ENCODE assay signal across 11 mouse cellular contexts in the genomic region with DNA sequence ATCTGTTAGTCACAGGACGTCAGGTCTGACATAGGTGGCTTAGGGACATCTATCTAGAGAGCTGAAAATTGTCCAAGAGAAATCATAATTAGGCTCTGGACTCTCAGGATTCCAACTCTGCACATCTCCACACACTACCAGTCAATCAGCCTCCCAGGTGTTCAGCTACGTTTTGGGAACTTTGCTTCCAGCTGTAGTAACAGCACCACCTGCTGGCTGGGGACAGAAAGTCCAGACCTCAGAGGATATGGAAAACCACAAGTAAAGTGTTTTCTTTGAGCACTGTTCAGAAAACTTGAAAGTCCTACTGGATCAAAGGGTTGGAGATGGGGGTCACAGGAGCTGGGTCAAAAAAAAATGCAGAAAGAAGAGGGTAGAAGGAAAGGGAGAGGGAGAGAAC. TPM values are rescaled to one million over a fixed set of nuclear protein-coding genes. Genes with fewer than 3 reads are reported as not detected.
DNase-seq lines count a peak whose midpoint lies in the region; ATAC-seq and TF ChIP-seq lines count a peak whose summit lies in the region.
"Had no signal": no experiment of that assay in that cellular context is flagged by ENCODE, and none has a peak within 500 bp of the region (broad histone marks: within the 10 kb centered on the region; RNA-seq: fewer than 3 reads in every experiment).

No protein-coding gene starts in this region.

- H3K4me3 ChIP-seq in kidney, embryonic 15.5 days (replicated peaks): no peak overlapping the region
- no peak overlapping the region for H3K4me3 ChIP-seq in MEL (ENCODE audit: control insufficient read depth in 1 of 2, insufficient read depth in 1 of 2, low read depth in 2 of 2, low read length in 2 of 2)
- no peak overlapping the region for H3K4me3 ChIP-seq in hindbrain, embryonic 14.5 days (replicated peaks; ENCODE audit: low read length)
- H3K4me3 ChIP-seq: erythroblast, embryonic 14.5 days; liver, embryonic 13.5 days; stomach, embryonic 15.5 days had no signal

- TF ChIP-seq EP300 in MEL (IDR thresholded peaks at IDR 0.05; ENCODE audit: low read depth in 1 of 2, low read length in 2 of 2): no peak

- TF ChIP-seq CTCF in MEL (IDR thresholded peaks at IDR 0.05 in 2 of 3, conservative IDR thresholded peaks at IDR 0.05 in 1 of 3; ENCODE audit: control insufficient read depth in 1 of 3, insufficient read depth in 1 of 3, low read depth in 2 of 3, low read length in 3 of 3, poor library complexity in 1 of 3, severe bottlenecking in 1 of 3): peak; percentile 43 to 71 (median 65); a peak in 5 of 6 replicates

- H3K27me3 ChIP-seq in kidney, embryonic 15.5 days: no peaks in the 10 kb centered on the region
- H3K27me3 ChIP-seq in MEL (ENCODE audit: control insufficient read depth in 1 of 2, insufficient read depth in 2 of 2, low read length in 2 of 2): no peaks in the 10 kb centered on the region
- no peaks in the 10 kb centered on the region for H3K27me3 ChIP-seq in hindbrain, embryonic 14.5 days (ENCODE audit: control insufficient read depth, insufficient read depth, low read length)
- H3K27me3 ChIP-seq: liver, embryonic 13.5 days; stomach, embryonic 15.5 days had no signal

- ATAC-seq in kidney, embryonic 15.5 days (replicated peaks; ENCODE audit: low FRiP score): no peak
- ATAC-seq in hindbrain, embryonic 14.5 days (ENCODE audit: low FRiP score): no peak

- no peak overlapping the region for H3K4me2 ChIP-seq in kidney, embryonic 15.5 days
- H3K4me2 ChIP-seq in hindbrain, embryonic 14.5 days (replicated peaks): no peak overlapping the region
- H3K4me2 ChIP-seq: liver, embryonic 13.5 days; stomach, embryonic 15.5 days had no signal

- H3K4me1 ChIP-seq in kidney, embryonic 15.5 days: no peaks in the 10 kb centered on the region
- H3K4me1 ChIP-seq in MEL (ENCODE audit: control insufficient read depth in 1 of 2, insufficient read depth in 2 of 2, low read length in 2 of 2): no peaks in the 10 kb centered on the region
- no peaks in the 10 kb centered on the region for H3K4me1 ChIP-seq in hindbrain, embryonic 14.5 days (replicated peaks; ENCODE audit: control insufficient read depth, insufficient read depth, low read length)
- H3K4me1 ChIP-seq: liver, embryonic 13.5 days; stomach, embryonic 15.5 days had no signal

- H3K36me3 ChIP-seq in kidney, embryonic 15.5 days: no peaks in the 10 kb centered on the region
- no peaks in the 10 kb centered on the region for H3K36me3 ChIP-seq in MEL (ENCODE audit: control insufficient read depth in 1 of 2, insufficient read depth in 2 of 2, low read length in 2 of 2)
- no peaks in the 10 kb centered on the region for H3K36me3 ChIP-seq in hindbrain, embryonic 14.5 days (replicated peaks; ENCODE audit: control insufficient read depth, insufficient read depth)
- H3K36me3 ChIP-seq: liver, embryonic 13.5 days; stomach, embryonic 15.5 days had no signal

- WGBS in kidney, embryonic 15.5 days: 18% methylated on average over 2 of the region's 2 CpGs
- 16% methylated on average over 2 of the region's 2 CpGs for WGBS in hindbrain, embryonic 14.5 days

- H3K9me3 ChIP-seq in kidney, embryonic 15.5 days (replicated peaks): no peaks in the 10 kb centered on the region
- no peaks in the 10 kb centered on the region for H3K9me3 ChIP-seq in MEL (replicated peaks; ENCODE audit: insufficient read depth, low read length)
- no peaks in the 10 kb centered on the region for H3K9me3 ChIP-seq in hindbrain, embryonic 14.5 days (ENCODE audit: control insufficient read depth, low read length)
- H3K9me3 ChIP-seq: liver, embryonic 13.5 days; stomach, embryonic 15.5 days had no signal

- H3K27ac ChIP-seq in kidney, embryonic 15.5 days: no peak overlapping the region
- no peak overlapping the region for H3K27ac ChIP-seq in MEL (ENCODE audit: control insufficient read depth, low read depth, low read length)
- H3K27ac ChIP-seq in hindbrain, embryonic 14.5 days: no peak overlapping the region
- H3K27ac ChIP-seq: liver, embryonic 13.5 days; stomach, embryonic 15.5 days had no signal

- DNase-seq in kidney, adult 18-20 months: peak; percentile 51
- DNase-seq in CD4-positive helper T cell, adult 2 months (ENCODE audit: low read depth, low spot score): peak; percentile 52
- DNase-seq in MEL (ENCODE audit: low read depth, low spot score): peak; percentile 54
- DNase-seq in embryo, embryonic 11 days: peak; percentile 53
- peak; percentile 55 to 72 for DNase-seq in kidney, postnatal 4 days
- DNase-seq in retina, embryonic 14.5 days (ENCODE audit: low spot score): peak; percentile 57
- no peak for DNase-seq in hindbrain, embryonic 14.5 days (ENCODE audit: low spot score)
- DNase-seq: liver, embryonic 13.5 days had no signal

- peak; percentile 67 for TF ChIP-seq RAD21 in MEL (IDR thresholded peaks at IDR 0.05; ENCODE audit: low read depth, low read length)

- TF ChIP-seq POLR2A in MEL (IDR thresholded peaks at IDR 0.05; ENCODE audit: control insufficient read depth in 1 of 2, insufficient read depth in 1 of 2, low read depth in 1 of 2, low read length in 2 of 2, poor library complexity in 1 of 2): no peak

- H3K9ac ChIP-seq in kidney, embryonic 15.5 days: no peak overlapping the region
- no peak overlapping the region for H3K9ac ChIP-seq in MEL (ENCODE audit: control insufficient read depth, low read depth, low read length, poor library complexity, severe bottlenecking)
- no peak overlapping the region for H3K9ac ChIP-seq in hindbrain, embryonic 14.5 days
- H3K9ac ChIP-seq: liver, embryonic 13.5 days; stomach, embryonic 15.5 days had no signal

- no peaks in the 10 kb centered on the region for H3K79me2 ChIP-seq in MEL (ENCODE audit: control insufficient read depth, insufficient read depth, low read length, poor library complexity)

TF ChIP-seq in MEL, 35 proteins besides CTCF, POLR2A, EP300 and RAD21:
- peak; percentile 70 for TF ChIP-seq SMC3 (IDR thresholded peaks at IDR 0.05; ENCODE audit: low read depth, low read length)
- no peak for TF ChIP-seq NELFE (IDR thresholded peaks at IDR 0.05; ENCODE audit: low read depth, low read length)
- TF ChIP-seq SIN3A (IDR thresholded peaks at IDR 0.05; ENCODE audit: low read length): no peak
- peak; percentile 52 for TF ChIP-seq ZC3H11A (IDR thresholded peaks at IDR 0.05; ENCODE audit: low read depth, low read length)
- no peak for TF ChIP-seq MEF2A (IDR thresholded peaks at IDR 0.05; ENCODE audit: extremely low read depth, insufficient replicate concordance, low read depth, low read length, poor library complexity, severe bottlenecking)
- TF ChIP-seq TCF12 (IDR thresholded peaks at IDR 0.05; ENCODE audit: low read depth, low read length): no peak
- TF ChIP-seq MAZ (IDR thresholded peaks at IDR 0.05; ENCODE audit: low read depth, low read length): no peak
- TF ChIP-seq MYB (IDR thresholded peaks at IDR 0.05; ENCODE audit: low read depth, low read length): no peak

RNA-seq across cellular contexts. Expression of a gene that starts 12.5 kb away (rescaled TPM):
- 14.8 and 15.3 TPM in 2 replicates for polyA plus RNA-seq in kidney, embryonic 15.5 days (2015; fragmentation: Nextera tagmentation; extraction: Ambion mirVana)
- total RNA-seq in MEL (2012; rRNA removed): 4.3 and 4.4 TPM in 2 replicates
- 1 to 10 TPM in 1 of 2 experiments, not detected in 1; 6.7 TPM for polyA plus RNA-seq in MEL (2012; ENCODE audit: insufficient read depth in 1 of 2, insufficient read length in 2 of 2, low read depth in 1 of 2, low replicate concordance in 2 of 2, missing spikeins in 1 of 2)
- 25.4 and 25.6 TPM in 2 replicates for polyA plus RNA-seq in hindbrain, embryonic 14.5 days (2014; fragmentation: Nextera tagmentation; extraction: Ambion mirVana)

RNA-seq across cellular contexts. Expression of a gene that starts 44.8 kb away (rescaled TPM):
- polyA plus RNA-seq in kidney, embryonic 15.5 days (2015; fragmentation: Nextera tagmentation; extraction: Ambion mirVana): not detected in 2 replicates
- total RNA-seq in MEL (2012; rRNA removed): not detected in 2 replicates
- polyA plus RNA-seq in MEL (2012; ENCODE audit: insufficient read depth in 1 of 2, insufficient read length in 2 of 2, low read depth in 1 of 2, low replicate concordance in 2 of 2, missing spikeins in 1 of 2): not detected
- not detected in 2 replicates for polyA plus RNA-seq in hindbrain, embryonic 14.5 days (2014; fragmentation: Nextera tagmentation; extraction: Ambion mirVana)
- polyA plus RNA-seq: erythroblast, embryonic 14.5 days; liver, embryonic 13.5 days; stomach, embryonic 15.5 days had no signal

RNA-seq across cellular contexts. Expression of a gene that starts 56.0 kb away (rescaled TPM):
- not detected in 2 replicates for polyA plus RNA-seq in kidney, embryonic 15.5 days (2015; fragmentation: Nextera tagmentation; extraction: Ambion mirVana)
- not detected in 2 replicates for total RNA-seq in MEL (2012; rRNA removed)
- polyA plus RNA-seq in MEL (2012; ENCODE audit: insufficient read depth in 1 of 2, insufficient read length in 2 of 2, low read depth in 1 of 2, low replicate concordance in 2 of 2, missing spikeins in 1 of 2): not detected
- not detected in 2 replicates for polyA plus RNA-seq in hindbrain, embryonic 14.5 days (2014; fragmentation: Nextera tagmentation; extraction: Ambion mirVana)
- polyA plus RNA-seq: erythroblast, embryonic 14.5 days; liver, embryonic 13.5 days; stomach, embryonic 15.5 days had no signal
